Mouse (Mus musculus) brown adipose tissue, adult 24 weeks (tissue): Measurements from ENCODE around the gene Acacb. TPM values are rescaled to one million over a fixed set of nuclear protein-coding genes. Genes with fewer than 3 reads are reported as not detected.

Source experiments
- H3K27ac ChIP-seq: fragments of 200-500 bp; replicated peaks from 2 replicates; pipeline ENCODE4 v1.5.1; 2012; ENCODE audit warnings: low read depth, mild to moderate bottlenecking, low read length
- H3K4me1 ChIP-seq: fragments of 200-500 bp; 2 replicates; pipeline ENCODE4 v1.6.1; 2012; ENCODE audit warnings: low read length, mixed read lengths; ENCODE audit not compliant: control insufficient read depth, insufficient read depth, insufficient read length
- H3K4me3 ChIP-seq: fragments of 200-500 bp; 2 replicates; pipeline ENCODE4 v1.5.1; 2012; ENCODE audit warnings: low read depth, mild to moderate bottlenecking, low read length, moderate library complexity; ENCODE audit not compliant: insufficient read depth
- polyA plus RNA-seq: library from polyadenylated mRNA; stranded (reverse); fragments of >200 nt; gene quantifications from 2 replicates; pipeline ENCODE4 v1.2.4, GENCODE M21; 2012; ENCODE audit not compliant: missing spikeins, insufficient read depth, insufficient read length

Gene Acacb
- polyA plus RNA-seq = 235 and 250 TPM in 2 replicates

GRCm38 (mm10) chr5:114146028-114146888, at the start of gene Acacb:
Acacb (plus strand) TSS chr5:114146535.
- H3K27ac ChIP-seq = peak within 1 kb of the TSS; percentile 96
- H3K4me3 ChIP-seq = peak within 1 kb of the TSS; percentile 81
- peaks cover 18% of the 10 kb centered on the region for H3K4me1 ChIP-seq

- Histone ChIP-seq H3K27ac (no peak overlapping the region), H3K4me1 (peaks cover 5% of the 10 kb centered on the region; the same call in 1 of the 2 replicates), H3K4me3 (peak overlapping the region; percentile 76)
Measured at GRCm38 (mm10) chr5:114099709-114100389, 46.5 kb upstream of the Acacb start.

DNA sequence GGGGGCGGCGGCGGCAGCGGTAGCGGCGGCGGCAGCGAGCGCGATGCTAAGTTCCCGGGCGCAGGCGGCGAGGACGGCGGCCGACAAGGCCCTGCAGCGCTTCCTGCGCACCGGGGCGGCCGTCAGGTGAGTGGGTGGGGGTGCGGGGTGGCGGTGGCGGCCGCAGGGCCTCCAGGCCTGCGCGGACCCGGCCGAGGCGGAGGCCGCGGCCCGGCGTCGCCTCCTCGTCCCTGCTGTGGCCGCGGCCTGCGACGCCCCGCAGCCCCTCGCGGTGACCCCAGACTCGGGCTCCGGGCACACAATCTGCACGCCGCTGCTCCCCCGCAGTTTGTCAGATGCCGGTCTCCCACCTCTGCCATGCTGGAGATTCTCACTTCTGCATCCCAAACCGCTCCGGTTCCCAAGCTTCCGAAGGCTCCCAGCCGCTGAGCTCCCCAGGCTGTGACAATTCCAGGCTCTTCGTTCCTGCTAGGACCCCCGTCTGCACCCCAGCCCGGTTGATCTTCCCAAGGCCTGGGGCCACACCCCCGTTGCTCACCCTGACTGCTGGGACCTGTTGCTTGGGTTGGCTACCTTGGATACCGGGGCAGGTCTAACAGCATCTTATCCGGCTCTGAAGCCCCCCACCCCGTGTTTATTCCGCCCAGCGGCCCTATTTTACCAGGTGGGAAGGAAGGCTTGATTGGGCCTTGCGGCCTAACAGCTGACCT, 45.8 kb upstream of the Acacb start:
- H3K4me3 ChIP-seq = peak overlapping the region; percentile 76
- H3K4me1 ChIP-seq = peaks cover 5% of the 10 kb centered on the region; the same call in 1 of the 2 replicates
- no peak overlapping the region for H3K27ac ChIP-seq

GRCm38 (mm10) chr5:114101873-114102272, 44.5 kb upstream of the Acacb start:
- H3K4me3 ChIP-seq = no peak overlapping the region
- H3K27ac ChIP-seq = no peak overlapping the region
- H3K4me1 ChIP-seq = peaks cover 5% of the 10 kb centered on the region; the same call in 1 of the 2 replicates

DNA sequence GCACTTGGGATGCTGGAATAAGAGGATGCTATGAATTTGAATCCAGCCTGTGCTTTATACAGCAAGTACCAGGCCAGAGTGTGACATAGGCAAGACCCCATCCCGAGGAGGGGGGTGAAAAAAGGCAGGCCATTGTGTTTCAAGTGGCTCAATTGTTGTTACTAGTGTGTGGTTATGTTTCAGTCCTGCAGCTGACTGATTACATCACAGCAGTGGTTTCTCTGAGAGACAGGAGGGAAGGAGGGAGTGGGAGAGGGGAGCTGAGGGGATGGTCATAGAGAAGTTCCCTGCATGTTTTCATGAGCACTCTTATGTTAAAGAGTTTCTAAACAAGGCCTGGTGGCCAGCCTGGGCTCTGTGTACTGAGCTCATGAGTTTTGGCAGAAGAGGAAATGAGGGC, 43.5 kb upstream of the Acacb start:
- Histone ChIP-seq H3K4me1 (peaks cover 5% of the 10 kb centered on the region; the same call in 1 of the 2 replicates), H3K4me3 (no peak overlapping the region), H3K27ac (no peak overlapping the region)

DNA sequence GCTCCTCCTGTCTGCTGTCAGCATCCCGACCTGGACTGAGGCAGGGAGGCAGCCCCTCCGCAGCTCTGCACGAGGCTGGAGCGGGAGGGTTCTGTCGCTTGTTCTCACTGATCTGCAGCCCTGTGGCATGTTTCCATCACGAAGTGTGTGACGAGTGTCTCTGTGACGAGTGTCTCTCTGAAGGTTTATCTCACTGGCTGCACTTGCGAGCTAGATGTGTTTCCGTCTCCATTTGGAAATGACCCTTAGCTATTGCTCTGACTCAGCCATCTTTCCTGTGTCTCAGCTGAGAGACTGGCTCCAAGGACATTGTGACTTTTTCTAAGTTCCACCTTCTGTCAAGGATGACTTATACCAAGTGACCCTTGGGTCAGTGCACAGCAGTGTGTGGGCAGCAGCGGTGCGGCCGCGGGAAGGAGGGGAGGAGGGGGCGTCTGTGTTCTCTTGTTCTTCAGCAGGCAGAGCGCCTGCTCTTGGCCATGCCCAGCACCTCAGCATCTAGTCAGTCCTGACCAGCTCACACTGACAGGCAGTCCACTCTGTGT, 39.9 kb upstream of the Acacb start:
- H3K4me3 ChIP-seq = no peak overlapping the region
- no peak overlapping the region for H3K27ac ChIP-seq

DNA sequence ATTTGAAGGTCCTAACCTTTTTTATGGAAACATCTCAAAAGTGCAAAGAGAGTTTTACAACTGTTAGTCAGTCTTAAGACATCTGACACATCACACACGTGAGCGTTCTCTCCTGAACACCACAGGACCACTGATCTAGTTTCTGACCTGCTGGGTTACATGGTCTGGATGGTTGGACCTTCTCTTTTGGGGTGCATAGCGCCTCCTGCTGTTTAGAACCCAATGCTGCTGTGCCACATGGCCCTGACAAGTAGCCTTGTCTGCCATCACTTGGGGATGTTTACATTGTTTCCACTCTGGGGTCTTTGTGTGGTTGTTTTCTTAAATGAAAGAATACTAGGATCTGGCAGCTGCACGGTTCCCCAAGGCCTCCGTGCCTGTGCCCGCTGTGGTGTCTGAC, 33.0 kb upstream of the Acacb start:
- Histone ChIP-seq H3K4me3 (no peak overlapping the region), H3K4me1 (no peaks in the 10 kb centered on the region), H3K27ac (no peak overlapping the region)

More for the DNA sequence above, 39.9 kb upstream of the Acacb start:
- no peaks in the 10 kb centered on the region for H3K4me1 ChIP-seq

DNA sequence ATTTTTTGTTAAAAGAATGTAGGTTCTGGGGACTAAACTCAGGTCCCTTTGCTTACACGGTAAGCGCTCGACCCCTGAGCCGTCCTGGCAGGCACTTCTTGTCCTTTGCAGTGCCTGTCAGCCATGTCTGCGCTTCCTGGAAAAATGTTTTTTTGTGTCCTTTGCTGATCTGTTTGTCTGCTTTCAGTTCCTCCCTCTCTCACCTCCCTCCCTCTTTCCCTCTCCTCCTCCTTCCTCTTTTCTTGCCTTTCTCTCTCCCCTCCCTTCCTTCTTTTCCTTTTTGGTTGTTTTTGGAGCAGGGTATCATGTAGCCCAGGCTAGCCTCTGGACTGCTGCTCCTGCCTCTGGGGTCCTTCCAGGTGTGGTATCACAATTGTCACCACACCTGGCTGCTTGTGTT, 31.3 kb upstream of the Acacb start:
- H3K4me3 ChIP-seq = no peak overlapping the region
- no peak overlapping the region for H3K27ac ChIP-seq
- no peaks in the 10 kb centered on the region for H3K4me1 ChIP-seq

GRCm38 (mm10) chr5:114116586-114116985, 29.7 kb upstream of the Acacb start:
- Histone ChIP-seq H3K27ac (no peak overlapping the region), H3K4me1 (no peaks in the 10 kb centered on the region), H3K4me3 (no peak overlapping the region)

DNA sequence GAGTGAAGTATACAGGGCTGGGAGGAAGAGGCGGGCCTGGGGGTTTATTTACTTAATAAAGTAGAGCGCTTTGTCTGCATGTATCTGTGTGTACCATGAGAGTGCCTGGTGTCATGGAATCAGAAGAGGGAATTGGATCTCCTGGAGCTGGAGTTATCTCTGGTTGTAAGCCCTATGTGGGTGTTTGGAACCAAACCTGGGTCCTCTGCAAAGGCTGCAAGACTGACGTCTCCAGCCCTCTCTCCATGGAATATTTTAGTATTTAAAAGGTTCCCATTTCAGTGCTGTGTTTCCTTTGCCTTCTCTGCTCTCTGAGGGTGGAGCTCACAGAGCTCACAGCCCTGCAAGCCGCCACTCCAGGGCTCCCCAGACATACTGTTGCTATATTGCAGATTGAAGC, 26.5 kb upstream of the Acacb start:
- Histone ChIP-seq H3K4me1 (no peaks in the 10 kb centered on the region), H3K27ac (no peak overlapping the region), H3K4me3 (no peak overlapping the region)

DNA sequence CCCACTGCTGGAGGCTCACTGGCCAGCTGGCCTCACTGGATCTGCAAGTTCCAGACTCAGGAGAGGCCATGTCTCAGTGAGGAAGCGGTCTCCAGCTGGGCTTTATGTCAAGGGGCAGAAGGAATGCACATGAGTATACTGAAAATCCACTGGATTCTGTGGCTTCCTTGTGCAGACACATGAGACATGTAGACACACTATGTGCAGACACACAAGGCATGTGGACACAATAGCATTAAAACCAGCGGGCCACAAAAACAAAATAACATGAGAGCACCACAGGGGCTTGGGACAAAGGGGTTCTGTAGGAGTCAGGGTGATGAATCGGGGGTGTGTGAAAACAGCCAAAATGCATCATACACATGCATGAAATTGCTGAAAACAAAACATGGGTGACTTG, 20.3 kb upstream of the Acacb start:
- Histone ChIP-seq H3K4me3 (no peak overlapping the region), H3K27ac (no peak overlapping the region)

GRCm38 (mm10) chr5:114126499-114127244, 19.7 kb upstream of the Acacb start:
- Histone ChIP-seq H3K27ac (peak overlapping the region; percentile 94), H3K4me1 (peaks cover 2% of the 10 kb centered on the region), H3K4me3 (peak overlapping the region; percentile 94; the same call in 1 of the 2 replicates)

More for the DNA sequence above, 20.3 kb upstream of the Acacb start:
- no peaks in the 10 kb centered on the region; the same call in 1 of the 2 replicates for H3K4me1 ChIP-seq

DNA sequence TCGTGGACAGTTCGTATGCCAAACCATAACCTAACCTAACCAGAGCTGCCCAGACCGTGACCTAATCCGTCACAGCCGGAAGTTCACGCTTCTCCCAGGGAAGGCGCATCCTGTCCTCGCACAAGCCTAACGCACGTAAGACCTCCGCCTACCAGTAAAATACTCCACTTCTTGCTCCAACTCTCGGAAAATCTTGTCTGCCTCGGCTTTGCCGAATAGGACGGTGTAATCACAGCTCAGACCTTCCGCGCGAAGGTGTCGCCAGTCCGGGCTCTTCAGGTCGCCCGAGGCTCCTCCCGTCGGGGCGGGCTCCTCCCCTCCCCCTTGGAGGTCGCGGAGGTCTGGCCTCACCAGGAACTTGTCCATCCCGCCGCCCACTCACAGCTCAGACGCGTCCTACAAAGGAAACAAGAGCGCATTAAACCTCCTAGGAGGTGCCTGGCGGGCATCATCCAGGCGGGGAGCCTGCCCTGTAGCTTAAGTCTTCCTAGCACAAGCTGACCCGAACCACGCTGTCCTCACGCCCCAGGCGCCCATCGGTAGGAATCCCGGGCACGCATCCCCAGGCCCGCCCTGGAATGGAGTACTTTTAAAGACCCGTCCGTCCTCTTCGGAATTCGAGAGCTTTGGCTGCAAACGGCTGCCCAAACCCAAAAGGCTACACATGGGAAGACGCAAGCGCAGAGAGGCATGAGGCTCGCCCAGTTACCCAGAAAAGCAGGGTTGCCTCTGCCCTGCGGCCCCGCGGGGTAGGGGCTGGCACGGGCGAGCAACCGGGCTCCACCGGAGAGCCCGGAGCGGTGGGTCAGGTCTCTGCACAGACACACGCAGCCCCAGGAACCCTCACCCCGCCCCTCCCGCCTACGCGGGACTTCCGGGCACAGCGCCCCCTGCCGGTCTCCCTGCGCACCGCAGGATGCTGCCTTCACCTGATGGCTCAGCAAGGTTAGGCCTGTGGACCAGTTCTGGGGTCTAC, 18.7 kb upstream of the Acacb start, which contains the start of gene Alkbh2:
Gene Alkbh2 (minus strand): TSS at position 845 of the 976 bp plus-strand sequence.
- H3K4me1 ChIP-seq = peaks cover 6% of the 10 kb centered on the region
- H3K4me3 ChIP-seq = peak within 1 kb of the TSS; percentile 94
- H3K27ac ChIP-seq = peak within 1 kb of the TSS; percentile 94
